Mouse (Mus musculus) bone marrow macrophage, adult 2 months (primary cell): ENCODE results near the gene 2310030G06Rik.

Source experiments
- CTCF ChIP-seq: IDR thresholded peaks from 2 replicates; pipeline ENCODE4 v1.5.1; 2012; ENCODE audit warnings: low read depth, mild to moderate bottlenecking, low read length, moderate library complexity
- POLR2A ChIP-seq: IDR thresholded peaks from 2 replicates; pipeline ENCODE4 v1.6.1; 2012; ENCODE audit warnings: mild to moderate bottlenecking, low read depth, low read length, borderline replicate concordance

GRCm38 (mm10) chr9:50753947-50754346, 7.6 kb upstream of the 2310030G06Rik start:
- no peak for TF ChIP-seq POLR2A
- TF ChIP-seq CTCF, result no peak
